Mouse (Mus musculus) cortical plate, adult 2 months (tissue): ENCODE data around the gene Sgms1.

Source experiments
- CTCF ChIP-seq: fragments of 200-500 bp; IDR thresholded peaks from 2 replicates; pipeline ENCODE4 v1.5.1; 2011; ENCODE audit warnings: mild to moderate bottlenecking, control low read depth, low read length; ENCODE audit not compliant: insufficient read depth; ENCODE audit errors: extremely low read depth
- POLR2A ChIP-seq: fragments of 200-500 bp; IDR thresholded peaks from 2 replicates; pipeline ENCODE4 v1.6.1; 2011; ENCODE audit warnings: mild to moderate bottlenecking, low read length, control low read depth; ENCODE audit not compliant: insufficient read depth; ENCODE audit errors: extremely low read depth

DNA sequence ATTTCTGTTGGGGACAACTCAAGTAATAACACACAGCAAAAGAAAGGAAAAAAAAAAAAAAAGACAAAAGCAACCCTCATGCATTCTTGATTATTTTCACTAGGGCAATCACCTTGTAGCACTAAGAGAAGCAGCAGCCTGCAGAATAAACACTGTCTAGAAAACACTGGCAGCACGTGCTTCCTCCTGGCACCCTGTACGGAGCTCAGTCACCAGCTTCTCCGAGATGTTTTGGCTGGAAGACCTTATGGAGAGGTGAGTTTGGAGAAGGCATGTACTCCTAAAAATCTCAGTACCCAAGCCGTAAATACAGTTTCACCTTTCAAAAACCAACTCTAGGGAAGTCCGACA lies 179.4 kb downstream of the Sgms1 start:
- no peak for TF ChIP-seq POLR2A
- no peak for TF ChIP-seq CTCF
